Mouse (Mus musculus) liver, embryonic 15.5 days (tissue): Measurements from ENCODE around the gene Mindy4b-ps. TPM values are rescaled to one million over a fixed set of nuclear protein-coding genes. Genes with fewer than 3 reads are reported as not detected.

Experiments
- polyA plus RNA-seq: library from polyadenylated mRNA; unstranded; fragments of >200 nt; fragmentation: Nextera tagmentation; extraction: Ambion mirVana; gene quantifications from 2 replicates; pipeline ENCODE4 v1.2.1, GENCODE M21; 2015

The Mindy4b-ps gene
- polyA plus RNA-seq, 1 experiment from 2014 or later: not detected

Other genes with a start within 250 kb of the Mindy4b-ps start
- 10.5 and 10.6 TPM in 2 replicates for gene Selenot, start 245.7 kb downstream of the Mindy4b-ps start, polyA plus RNA-seq
- gene Erich6, start 185.1 kb downstream of the Mindy4b-ps start, polyA plus RNA-seq: not detected in 2 replicates
- gene Siah2, start 129.9 kb downstream of the Mindy4b-ps start, polyA plus RNA-seq: 3.0 and 4.2 TPM in 2 replicates
- not detected in 2 replicates for gene Clrn1, start 63.0 kb upstream of the Mindy4b-ps start, polyA plus RNA-seq
- gene Med12l, start 183.5 kb upstream of the Mindy4b-ps start, polyA plus RNA-seq: 0.46 and 0.63 TPM in 2 replicates